Mouse (Mus musculus) ES-E14 (cell line): ENCODE data around the gene Lingo3.

Source experiments
- CHD2 ChIP-seq: IDR thresholded peaks from 2 replicates; pipeline ENCODE4 v1.6.1; 2014; ENCODE audit warnings: mild to moderate bottlenecking, low read depth, low read length, inconsistent platforms
- ZNF384 ChIP-seq: IDR thresholded peaks from 2 replicates; pipeline ENCODE4 v1.6.1; 2012; ENCODE audit warnings: low read depth, low read length, inconsistent platforms

DNA sequence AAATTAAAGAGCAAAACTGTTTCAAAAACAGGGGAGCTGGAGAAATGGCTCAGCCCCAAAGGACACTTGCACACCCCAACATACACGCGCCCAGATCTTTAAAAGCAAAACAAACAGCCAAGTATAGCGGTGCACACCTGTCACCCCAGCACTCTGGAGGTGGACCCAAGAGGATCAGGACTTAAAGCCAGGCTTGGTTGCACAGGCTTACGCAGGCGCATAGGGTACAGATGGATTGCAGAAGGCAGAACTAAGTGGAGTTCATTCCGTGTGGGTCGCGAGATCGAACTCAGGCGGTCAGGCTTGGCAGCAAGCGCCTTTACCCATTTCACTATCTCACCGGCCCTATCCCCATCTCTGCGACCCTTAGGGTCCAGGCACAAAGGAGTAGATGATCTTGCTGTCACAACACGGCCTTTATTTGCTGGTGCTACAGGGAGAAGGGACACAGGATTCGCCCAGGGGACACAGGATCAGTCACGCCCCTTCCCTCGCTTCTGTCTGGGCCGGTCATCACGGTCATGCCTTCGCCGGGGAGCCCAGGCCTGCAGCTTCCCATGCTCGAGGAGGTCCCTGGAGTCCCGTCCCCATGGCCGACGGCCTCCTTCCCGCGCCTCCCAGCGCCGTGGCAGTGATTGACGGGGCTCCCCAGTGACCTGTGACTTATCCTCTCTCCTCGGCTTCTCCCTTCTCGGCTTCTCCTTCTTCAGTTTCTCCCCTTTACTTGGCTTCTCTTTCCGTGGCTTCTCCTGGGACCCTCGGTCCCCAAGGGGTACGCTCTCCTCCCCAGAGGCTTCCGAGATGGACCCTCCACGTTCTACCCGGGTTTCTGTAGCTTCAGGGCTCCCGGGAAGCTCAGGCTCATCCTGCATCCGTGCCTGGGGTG, 35.5 kb downstream of the Lingo3 start:
- TF ChIP-seq ZNF384 (no peak), CHD2 (no peak)
